Mouse (Mus musculus): Measurements from ENCODE around the gene Spire2.

The Spire2 gene

DNA sequence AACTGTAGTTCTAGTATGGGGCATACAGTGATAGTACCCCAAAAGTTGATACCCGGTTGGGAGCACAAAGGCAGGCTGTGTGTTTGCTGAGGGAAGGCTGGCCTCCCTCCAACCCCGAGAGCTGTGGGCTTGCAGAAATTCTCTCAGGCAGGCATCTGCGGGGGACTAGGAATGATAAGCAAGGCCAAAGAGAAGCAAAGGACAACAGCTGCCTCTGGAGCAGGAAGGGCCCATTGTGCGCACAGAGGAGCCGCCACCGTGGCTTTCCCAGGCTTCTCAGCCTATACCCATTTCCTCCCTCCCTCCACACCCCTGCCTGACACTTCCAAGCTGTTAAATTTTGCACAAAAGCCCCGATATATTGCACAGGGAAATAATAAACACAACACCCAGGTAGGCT is 1.4 kb downstream of the Spire2 start:
- no peak for DNase-seq (ENCODE audit: low read depth, low spot score)

DNA sequence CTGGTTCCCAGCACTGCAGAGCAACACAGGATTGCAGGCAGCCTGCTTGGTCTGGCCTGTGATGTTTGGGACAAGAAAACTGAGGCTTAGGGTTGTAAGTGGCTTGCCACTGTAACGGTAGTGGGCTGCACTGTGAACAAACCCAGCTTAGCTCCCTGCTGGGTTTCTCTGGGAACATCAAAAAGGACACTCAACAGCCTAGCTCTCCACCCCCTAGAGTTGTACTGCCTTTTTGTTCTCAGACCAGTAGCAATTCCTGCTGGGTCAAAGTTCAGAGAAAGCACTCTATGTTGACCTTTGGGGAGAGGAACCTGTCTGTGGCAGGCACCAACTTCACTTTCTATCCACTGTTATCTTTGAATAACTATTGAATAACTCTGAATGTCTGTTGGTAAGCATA is 2.0 kb downstream of the Spire2 start:
- DNase-seq (ENCODE audit: low read depth, low spot score) = no peak

GRCm38 (mm10) chr8:123337475-123337874 is 5.0 kb downstream of the Spire2 start:
- no peak for DNase-seq (ENCODE audit: low read depth, low spot score)

GRCm38 (mm10) chr8:123340071-123340470 is 7.6 kb downstream of the Spire2 start:
- no peak for DNase-seq (ENCODE audit: low read depth, low spot score)

DNA sequence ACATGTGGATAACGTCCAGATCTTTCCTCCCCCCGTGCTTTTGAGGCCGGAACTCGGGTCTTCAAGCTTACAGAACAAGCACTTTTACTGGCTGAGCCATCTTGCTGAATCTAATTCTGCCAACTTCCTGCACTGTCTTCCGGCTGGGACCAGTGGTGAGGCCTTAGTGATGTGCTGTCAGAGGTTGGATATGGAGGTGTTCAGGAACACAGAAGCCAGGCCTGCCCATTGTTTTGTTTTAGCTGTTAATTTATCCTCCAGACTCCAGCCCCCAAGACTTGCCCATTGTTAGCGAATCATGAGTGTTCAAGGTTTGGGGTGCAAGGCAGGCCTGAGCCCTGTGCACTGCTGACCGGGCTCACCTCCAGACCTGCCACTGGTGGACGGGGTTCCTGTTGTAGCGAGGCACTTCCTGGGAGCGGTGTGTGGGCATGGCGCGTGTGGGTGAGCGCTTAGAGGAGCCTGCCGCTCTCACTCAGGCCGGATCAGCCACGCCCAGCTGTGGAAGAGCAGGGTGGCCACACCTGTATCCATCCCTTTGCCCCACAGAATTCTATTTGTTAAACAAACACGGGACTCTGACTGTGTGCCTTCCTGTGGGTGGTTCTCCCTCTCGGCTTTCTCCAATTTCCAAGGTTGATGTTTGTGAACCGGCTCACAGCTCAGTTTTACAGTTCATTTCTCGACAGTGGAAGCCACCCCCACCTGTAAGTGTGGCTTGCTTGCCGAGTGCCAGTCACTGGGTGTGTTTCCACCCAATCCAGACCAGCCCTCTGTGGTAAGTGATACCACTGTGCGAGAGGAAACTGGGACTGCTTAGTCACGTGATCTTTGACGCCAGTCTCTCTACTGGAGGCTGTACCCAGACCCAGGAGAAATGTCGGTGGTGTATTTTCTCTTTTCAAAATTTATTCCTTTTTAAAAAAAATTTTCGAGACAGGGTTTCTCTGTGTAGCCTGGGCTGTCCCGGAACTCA is 8.8 kb downstream of the Spire2 start:
- DNase-seq (ENCODE audit: low read depth, low spot score) = no peak

DNA sequence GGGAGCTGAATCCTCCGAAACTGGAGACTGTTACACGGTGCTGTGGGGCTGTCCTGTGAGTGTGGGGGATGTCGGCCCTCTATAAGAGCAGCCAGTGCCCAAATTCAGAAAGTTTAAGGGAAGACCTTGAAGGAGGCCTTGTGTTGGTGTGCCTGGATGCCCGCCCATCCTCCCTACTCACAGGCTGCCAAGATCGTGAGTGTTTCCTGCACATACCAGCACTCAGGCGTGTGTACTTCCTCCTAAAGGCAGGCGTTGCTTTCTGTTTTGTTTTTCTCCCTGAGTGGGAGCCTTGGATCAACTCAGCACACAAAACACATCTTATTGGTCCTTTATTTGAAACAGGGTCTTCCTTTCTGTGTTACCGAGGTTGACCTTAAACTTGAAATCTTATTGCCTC is 9.7 kb downstream of the Spire2 start:
- no peak for DNase-seq (ENCODE audit: low read depth, low spot score)

- no peak for DNase-seq (ENCODE audit: low read depth, low spot score)
Measured at GRCm38 (mm10) chr8:123342911-123343310, 10.4 kb downstream of the Spire2 start.

DNA sequence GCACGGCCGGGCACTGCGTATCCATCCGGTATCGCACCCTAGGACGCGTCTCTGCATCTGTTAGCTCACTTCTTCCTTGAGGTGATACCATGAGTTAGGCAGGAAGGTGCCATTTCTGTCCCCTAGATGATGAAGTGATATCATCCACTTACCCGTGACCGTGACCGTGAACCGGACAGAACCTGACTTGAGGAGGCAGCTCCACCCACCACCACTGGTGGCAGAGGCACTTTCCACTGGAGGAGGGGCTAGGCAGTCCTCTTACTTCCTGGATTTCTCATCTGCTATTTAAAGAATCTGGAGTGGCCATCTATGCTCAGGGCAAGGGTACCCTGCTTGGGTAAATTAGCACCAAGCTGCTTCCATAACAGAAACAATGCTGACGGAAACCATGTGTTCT is 10.9 kb downstream of the Spire2 start:
- no peak for DNase-seq (ENCODE audit: low read depth, low spot score)

DNA sequence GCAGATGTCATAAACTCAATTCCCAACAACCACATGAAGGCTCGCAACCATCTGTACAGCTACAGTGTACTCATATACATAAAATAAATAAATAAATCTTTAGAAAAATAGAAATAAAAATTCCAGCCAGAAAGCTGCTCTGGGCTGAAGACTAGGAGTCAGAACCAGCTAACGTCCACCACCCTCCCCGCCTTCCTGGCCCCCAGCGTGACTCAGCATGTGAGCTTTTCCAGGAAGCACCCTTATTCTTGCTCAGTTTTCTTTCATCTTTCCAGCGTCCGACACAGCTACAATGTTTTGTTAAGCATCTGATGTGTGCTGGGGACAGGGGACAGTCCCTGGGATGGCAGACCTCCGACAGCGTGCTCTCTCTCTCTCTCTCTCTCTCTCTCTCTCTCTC is 12.6 kb downstream of the Spire2 start:
- no peak for DNase-seq (ENCODE audit: low read depth, low spot score)

- no peak for DNase-seq (ENCODE audit: low read depth, low spot score)
Measured at GRCm38 (mm10) chr8:123345856-123346255, 13.3 kb downstream of the Spire2 start.

GRCm38 (mm10) chr8:123347293-123347692 is 14.8 kb downstream of the Spire2 start:
- no peak for DNase-seq (ENCODE audit: low read depth, low spot score)

DNA sequence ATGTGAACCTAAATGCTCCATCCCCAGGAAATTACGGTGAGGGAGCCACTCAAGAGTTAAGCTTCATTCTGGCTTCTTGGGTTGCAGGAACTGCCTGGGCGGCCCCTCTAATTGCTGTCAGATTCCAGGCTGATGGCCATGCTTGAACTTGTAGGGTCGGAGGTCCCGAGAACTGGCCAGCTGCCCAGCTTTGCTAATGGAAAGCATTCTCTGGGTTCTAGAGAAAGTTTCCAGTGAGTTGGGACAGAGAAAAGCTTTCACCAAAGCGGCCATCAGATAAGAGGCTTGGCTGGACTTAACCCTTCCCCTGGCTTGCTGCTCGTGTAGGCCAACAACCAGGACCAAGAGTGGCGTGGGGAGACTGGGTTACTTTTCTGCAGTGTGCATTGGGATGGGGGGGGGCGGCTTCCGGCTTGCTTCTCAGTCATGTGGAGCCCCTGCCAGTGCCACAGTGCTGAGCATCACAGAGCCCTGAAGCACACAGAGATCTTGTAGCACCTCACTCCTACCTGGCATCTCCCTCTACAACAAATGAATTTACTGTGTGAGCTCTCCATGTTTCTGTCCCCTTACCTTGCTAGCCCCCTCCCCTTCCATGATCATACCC is 15.8 kb downstream of the Spire2 start:
- DNase-seq (ENCODE audit: low read depth, low spot score) = no peak

- DNase-seq (ENCODE audit: low read depth, low spot score) = no peak
Measured at GRCm38 (mm10) chr8:123349073-123349472, 16.6 kb downstream of the Spire2 start.

DNA sequence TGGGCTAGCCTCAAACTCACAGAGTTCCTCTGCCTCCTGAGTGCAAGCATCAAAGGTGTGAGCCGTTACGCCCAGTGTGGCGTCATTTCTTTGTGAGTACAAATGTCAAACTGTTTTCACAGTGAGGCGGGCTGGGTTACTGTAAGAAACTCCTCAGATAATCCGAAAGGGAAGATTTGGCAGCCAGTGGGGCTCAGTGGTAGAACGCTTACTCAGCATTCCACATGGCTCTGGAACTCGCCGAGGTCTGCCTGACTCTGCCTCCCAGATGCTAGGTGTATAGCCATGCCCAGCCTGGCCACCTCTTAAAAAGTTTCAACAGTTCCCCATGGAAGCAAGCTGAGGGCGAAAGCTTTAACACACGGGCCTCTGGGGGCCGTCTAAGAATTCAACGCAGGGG is 19.6 kb downstream of the Spire2 start:
- no peak for DNase-seq (ENCODE audit: low read depth, low spot score)

GRCm38 (mm10) chr8:123352786-123353185 is 20.3 kb downstream of the Spire2 start:
- no peak for DNase-seq (ENCODE audit: low read depth, low spot score)

- DNase-seq (ENCODE audit: low read depth, low spot score) = no peak
Measured at GRCm38 (mm10) chr8:123353216-123353615, 20.7 kb downstream of the Spire2 start.

DNA sequence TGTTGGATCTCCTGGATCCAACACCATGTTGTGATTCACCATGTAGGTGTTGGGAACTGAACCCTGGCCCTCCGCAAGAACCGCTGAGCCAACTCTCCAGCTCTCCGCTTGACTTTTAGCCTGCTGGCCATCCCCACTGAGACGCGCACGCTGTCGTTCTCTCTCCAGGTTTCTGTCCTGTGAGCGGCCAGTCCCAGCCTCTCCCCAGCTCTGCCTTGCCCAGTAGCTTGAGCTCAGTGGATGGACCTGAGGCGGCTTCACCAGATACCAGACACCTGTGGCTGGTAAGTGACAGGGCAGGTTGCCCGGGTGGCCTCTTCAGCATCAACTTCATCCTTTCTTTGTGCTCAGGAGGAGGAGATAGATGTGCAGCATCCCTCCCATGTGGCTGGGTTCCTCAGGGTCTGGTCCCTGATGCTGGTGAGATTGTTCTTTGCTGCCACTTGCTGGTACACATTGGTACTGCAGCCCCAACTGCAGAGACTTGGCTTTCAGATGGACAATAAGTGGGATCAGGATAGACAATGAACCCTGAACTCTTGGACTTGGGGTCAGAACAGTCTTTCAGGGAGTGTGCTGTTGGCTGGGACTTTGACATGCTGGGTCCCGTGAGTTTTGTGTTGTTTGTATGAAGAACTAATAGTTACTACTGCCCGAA is 28.7 kb downstream of the Spire2 start:
- peak; percentile 75 for DNase-seq (ENCODE audit: low read depth, low spot score)

- DNase-seq (ENCODE audit: low read depth, low spot score) = peak; percentile 96
Measured at GRCm38 (mm10) chr8:123373403-123374238, 41.1 kb downstream of the Spire2 start, which contains the start of gene Tcf25. Tcf25 (plus strand) TSS chr8:123373753.

- peak; percentile 94 for DNase-seq (ENCODE audit: low read depth, low spot score)
Measured at GRCm38 (mm10) chr8:123374239-123374578, 41.7 kb downstream of the Spire2 start.

GRCm38 (mm10) chr8:123375701-123376100 is 43.2 kb downstream of the Spire2 start:
- no peak for DNase-seq (ENCODE audit: low read depth, low spot score)

- no peak for DNase-seq (ENCODE audit: low read depth, low spot score)
Measured at GRCm38 (mm10) chr8:123376106-123376505, 43.6 kb downstream of the Spire2 start.

- DNase-seq (ENCODE audit: low read depth, low spot score) = no peak
Measured at GRCm38 (mm10) chr8:123381711-123382110, 49.2 kb downstream of the Spire2 start.
